Mouse (Mus musculus): ENCODE results near the gene Ccdc74a. TPM values are rescaled to one million over a fixed set of nuclear protein-coding genes. Genes with fewer than 3 reads are reported as not detected.
A peak's percentile ranks its signal among the peaks of the same experiment; 100 is the strongest.

The Ccdc74a gene
- polyA plus RNA-seq, 1 experiment from 2014 or later = 14.0 TPM

DNA sequence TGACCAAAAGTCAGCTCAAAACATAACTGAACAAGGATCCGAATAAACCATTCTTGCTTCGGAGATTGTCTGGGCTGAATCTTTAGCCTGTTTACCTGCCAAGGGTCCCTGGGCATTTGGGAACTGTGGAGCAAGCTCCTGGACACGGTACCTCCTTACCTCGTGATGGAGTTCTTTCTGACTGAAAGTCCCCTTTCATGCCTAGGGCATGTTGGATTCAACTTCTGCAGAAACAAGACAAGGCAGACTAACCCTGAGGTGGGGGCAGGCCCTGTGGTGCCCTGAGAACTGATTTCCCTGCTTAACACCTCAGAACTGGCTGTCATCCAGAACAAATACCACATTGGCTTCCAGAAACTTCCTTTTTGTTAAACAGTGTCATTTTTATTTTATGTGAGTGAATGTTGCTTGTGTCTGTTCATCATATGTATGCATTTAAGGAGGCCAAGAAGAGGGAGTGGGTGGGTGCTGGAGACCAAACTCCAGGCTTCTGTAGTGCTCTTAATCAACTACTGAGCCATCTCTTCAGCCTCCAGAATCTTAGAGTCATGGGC, 2.8 kb upstream of the Ccdc74a start:
- no peaks in the 10 kb centered on the region for H3K9me3 ChIP-seq (replicated peaks)
- H3K9ac ChIP-seq (replicated peaks) = no peak overlapping the region
- ATAC-seq (ENCODE audit: low FRiP score) = no peak
- no peak overlapping the region for H3K27ac ChIP-seq (replicated peaks)
- H3K36me3 ChIP-seq = peaks cover 53% of the 10 kb centered on the region
- peaks cover 17% of the 10 kb centered on the region for H3K4me1 ChIP-seq
- H3K4me3 ChIP-seq (replicated peaks) = no peak overlapping the region
- H3K27me3 ChIP-seq (replicated peaks) = no peaks in the 10 kb centered on the region
- no peak overlapping the region for H3K4me2 ChIP-seq
- 93% methylated on average over 4 of the region's 4 CpGs for WGBS

DNA sequence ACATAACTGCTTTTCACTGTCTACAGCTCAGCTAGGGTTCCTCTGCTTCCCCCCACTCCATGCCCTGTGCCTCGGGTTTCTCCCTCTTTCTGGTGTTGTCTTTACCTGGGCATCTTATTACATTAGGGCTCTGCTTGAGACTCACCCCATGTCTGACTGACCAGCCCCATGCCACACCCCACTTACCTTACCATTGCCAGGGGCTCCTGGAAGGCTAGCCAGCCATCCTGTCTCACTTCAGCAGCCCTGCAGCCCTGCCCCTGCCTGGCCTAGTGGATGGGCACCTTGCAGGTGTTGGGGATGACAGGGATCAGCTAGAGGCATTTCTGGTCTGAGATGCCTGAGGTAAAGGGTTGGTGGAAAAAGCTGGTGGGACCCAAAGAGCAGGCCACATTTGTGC, 886 bp downstream of the Ccdc74a start:
- no peaks in the 10 kb centered on the region for H3K9me3 ChIP-seq (replicated peaks)
- peak overlapping the region; percentile 72 for H3K4me3 ChIP-seq (replicated peaks)
- H3K4me2 ChIP-seq = peak overlapping the region; percentile 87
- peak overlapping the region; percentile 70; the same call in 1 of the 2 replicates for H3K9ac ChIP-seq (replicated peaks)
- WGBS = 21% methylated on average over 1 of the region's 1 CpGs
- peak; percentile 16; the same call in 1 of the 2 replicates for ATAC-seq (ENCODE audit: low FRiP score)
- H3K27me3 ChIP-seq (replicated peaks) = no peaks in the 10 kb centered on the region
- H3K4me1 ChIP-seq = peaks cover 17% of the 10 kb centered on the region
- H3K36me3 ChIP-seq = peaks cover 44% of the 10 kb centered on the region
- no peak overlapping the region for H3K27ac ChIP-seq (replicated peaks)

DNA sequence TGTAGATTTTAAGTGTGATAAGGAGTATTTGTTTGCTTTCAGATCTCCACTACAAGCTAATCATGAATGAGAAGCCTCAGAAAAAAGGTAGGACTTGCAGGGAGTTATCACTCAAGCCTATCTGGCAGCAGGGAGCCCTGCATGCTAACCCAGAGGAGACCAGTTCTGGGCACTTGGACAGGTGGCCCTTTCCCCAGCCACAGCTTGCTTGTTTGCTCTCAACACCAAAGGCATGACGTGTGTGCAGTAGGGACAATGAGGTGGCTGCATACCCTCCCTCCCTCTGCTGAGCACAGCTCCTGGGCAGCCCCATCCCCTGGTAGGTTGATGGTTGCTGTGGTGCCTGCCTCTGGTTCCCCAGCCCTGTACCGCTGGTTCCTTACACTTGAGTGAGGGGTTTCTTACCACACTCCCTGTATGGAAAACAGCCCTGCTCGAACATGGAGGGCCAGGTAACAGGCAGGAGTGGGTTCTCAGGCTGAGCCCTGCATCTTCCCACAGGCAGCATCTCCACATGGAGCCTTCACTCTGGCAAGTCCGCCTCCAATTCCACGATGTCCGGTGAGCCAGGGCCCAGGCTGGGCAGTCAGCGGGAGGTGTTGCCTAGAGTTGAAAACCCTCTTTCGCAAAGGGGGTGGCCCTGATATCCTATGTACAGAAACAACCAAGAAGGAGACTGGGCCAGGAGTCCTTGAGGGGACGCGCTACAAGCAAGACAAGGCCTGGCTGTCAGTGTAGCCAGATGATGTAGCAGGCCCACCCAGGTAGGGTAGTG, 1.5 kb downstream of the Ccdc74a start:
- Histone ChIP-seq H3K9ac (replicated peaks) (peak overlapping the region; percentile 70; the same call in 1 of the 2 replicates), H3K27ac (replicated peaks) (no peak overlapping the region), H3K9me3 (replicated peaks) (no peaks in the 10 kb centered on the region), H3K27me3 (replicated peaks) (no peaks in the 10 kb centered on the region), H3K4me2 (peak overlapping the region; percentile 87), H3K36me3 (peaks cover 44% of the 10 kb centered on the region), H3K4me3 (replicated peaks) (no peak overlapping the region), H3K4me1 (peaks cover 17% of the 10 kb centered on the region)
- ATAC-seq (ENCODE audit: low FRiP score) = no peak
- 87% methylated on average over 10 of the region's 10 CpGs for WGBS

DNA sequence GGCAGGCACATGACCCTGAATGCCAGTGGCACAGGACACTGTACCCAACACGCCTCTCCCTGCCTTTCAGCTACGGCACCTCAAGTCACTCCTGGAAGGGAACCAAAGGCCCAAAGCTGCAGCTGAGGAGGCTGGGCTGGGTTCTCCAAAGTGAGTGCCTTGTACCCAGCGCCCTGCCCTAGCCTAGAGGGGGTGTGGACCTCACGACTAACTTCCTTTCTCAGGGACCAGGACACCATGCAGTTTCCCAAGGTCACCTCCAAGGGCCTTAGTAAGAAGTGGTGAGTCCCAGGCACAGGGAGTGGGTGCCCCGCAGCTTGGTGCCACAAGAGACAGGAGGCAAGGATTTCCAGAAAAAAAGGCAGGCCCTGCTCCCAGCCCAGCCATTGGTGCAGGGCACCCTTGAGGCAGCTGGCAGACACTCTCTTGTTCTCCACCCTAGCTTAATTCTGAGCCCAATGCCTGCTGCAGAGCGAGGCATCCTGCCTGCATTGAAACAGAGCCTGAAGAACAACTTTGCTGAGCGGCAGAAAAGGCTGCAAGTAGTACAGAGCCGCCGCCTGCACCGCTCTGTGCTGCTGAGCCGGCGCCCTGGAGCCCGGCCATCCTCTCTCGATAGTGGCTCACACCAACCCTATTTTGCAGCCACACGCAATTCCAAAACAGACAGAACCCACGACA, 3.8 kb downstream of the Ccdc74a start:
- no peak overlapping the region for H3K4me3 ChIP-seq (replicated peaks)
- H3K4me2 ChIP-seq = no peak overlapping the region
- H3K27me3 ChIP-seq (replicated peaks) = no peaks in the 10 kb centered on the region
- H3K4me1 ChIP-seq = peaks cover 17% of the 10 kb centered on the region
- H3K27ac ChIP-seq (replicated peaks) = no peak overlapping the region
- H3K9me3 ChIP-seq (replicated peaks) = no peaks in the 10 kb centered on the region
- WGBS = 87% methylated on average over 16 of the region's 16 CpGs
- ATAC-seq (ENCODE audit: low FRiP score) = no peak
- H3K9ac ChIP-seq (replicated peaks) = no peak overlapping the region
- peaks cover 54% of the 10 kb centered on the region for H3K36me3 ChIP-seq

DNA sequence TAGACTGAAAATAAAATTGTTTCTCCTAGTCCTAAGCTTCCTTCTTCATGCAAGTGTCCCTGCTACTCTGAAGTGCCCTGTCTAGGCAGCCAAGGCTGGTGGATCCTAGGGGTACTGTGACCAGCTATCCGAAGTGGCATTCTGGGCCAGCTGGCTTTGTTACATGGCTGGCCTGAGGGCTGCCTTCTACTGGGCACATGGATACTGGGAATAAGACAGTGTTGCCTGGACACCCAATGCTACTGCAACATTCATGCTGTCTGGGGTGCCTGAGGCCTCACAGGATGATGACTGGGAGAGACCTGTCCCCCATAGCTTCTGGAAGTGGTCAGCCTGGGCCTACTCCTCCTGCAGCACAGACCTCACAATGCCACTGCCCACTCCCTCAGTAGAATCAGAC, 4.4 kb downstream of the Ccdc74a start:
- Histone ChIP-seq H3K9me3 (replicated peaks) (no peaks in the 10 kb centered on the region), H3K4me2 (no peak overlapping the region), H3K36me3 (peaks cover 60% of the 10 kb centered on the region), H3K4me1 (peaks cover 17% of the 10 kb centered on the region), H3K27ac (replicated peaks) (no peak overlapping the region), H3K9ac (replicated peaks) (no peak overlapping the region), H3K27me3 (replicated peaks) (no peaks in the 10 kb centered on the region), H3K4me3 (replicated peaks) (no peak overlapping the region)
- WGBS = 91% methylated on average over 1 of the region's 1 CpGs
- no peak for ATAC-seq (ENCODE audit: low FRiP score)

DNA sequence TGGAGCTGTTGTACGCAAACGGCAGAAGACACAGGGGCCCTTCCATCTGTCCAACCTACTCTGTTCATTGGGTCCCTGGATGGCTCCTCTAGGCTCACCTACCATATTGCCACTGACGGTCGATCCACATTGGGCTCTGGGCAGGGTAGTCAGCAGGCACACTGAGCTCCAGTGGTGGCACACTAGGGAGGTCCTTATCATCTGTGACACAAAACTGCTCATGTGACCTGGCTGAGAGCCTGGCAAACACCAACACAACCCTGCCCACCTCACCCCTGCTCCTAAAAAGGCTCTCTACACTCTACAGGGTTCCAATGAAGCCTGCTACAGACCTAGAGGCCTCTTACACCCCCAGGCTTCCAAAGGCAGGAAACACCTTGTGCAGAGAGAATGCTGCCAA, 6.3 kb downstream of the Ccdc74a start:
- Histone ChIP-seq H3K27me3 (replicated peaks) (no peaks in the 10 kb centered on the region), H3K4me3 (replicated peaks) (no peak overlapping the region), H3K4me2 (no peak overlapping the region), H3K27ac (replicated peaks) (no peak overlapping the region), H3K9ac (replicated peaks) (no peak overlapping the region), H3K4me1 (peaks cover 2% of the 10 kb centered on the region; the same call in 1 of the 2 replicates), H3K9me3 (replicated peaks) (no peaks in the 10 kb centered on the region), H3K36me3 (peaks cover 73% of the 10 kb centered on the region)
- 95% methylated on average over 4 of the region's 4 CpGs for WGBS
- ATAC-seq (ENCODE audit: low FRiP score) = no peak

DNA sequence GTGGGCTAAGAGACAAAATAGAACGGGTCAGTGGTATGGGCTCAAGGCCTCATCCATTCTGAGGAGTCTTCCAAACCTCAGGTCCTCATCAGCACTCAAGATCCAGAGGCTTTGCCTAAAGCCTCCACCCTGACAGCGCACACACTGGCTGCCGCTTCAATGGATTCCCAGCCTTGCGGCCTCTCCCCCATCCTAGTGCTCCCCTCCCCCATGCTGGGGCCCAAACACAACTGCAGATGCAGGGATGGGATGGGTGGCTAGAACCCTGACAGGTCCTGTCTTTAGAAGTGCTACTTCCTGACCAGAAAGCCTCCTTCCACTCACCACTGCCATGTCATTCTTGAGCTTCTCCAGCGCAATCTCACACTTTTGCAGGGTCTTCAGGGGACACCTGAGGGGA, 7.3 kb downstream of the Ccdc74a start:
- WGBS = 95% methylated on average over 5 of the region's 5 CpGs

DNA sequence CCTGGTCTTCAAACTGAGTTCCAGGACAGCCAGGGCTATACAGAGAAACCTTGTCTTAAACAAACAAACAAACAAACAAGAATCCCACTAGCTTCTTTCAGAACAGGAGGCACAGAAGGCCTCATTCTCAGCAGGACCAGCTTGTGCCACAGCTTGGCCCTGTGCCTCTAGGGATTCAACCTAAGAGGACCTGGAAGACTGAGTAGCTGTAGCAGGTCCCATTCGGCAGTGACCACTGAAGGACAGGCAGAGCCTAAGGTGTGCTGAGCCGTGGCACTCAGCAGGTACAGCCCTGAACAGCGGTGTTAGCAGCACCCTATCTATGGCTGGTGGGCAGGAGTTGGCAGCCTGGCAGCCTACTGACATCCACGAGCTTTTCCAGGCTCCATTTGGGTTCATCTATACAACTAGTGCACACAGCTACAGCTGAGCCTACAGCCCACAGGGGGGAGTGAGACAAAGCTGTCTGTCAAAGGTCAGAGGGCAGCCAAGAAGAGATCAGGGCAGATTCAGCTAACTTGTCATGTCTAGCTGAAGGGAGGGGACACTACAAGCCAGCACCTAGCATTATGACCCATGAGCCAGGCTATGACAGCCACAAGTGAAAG, 8.0 kb downstream of the Ccdc74a start:
- Histone ChIP-seq H3K9me3 (replicated peaks) (no peaks in the 10 kb centered on the region), H3K27ac (replicated peaks) (no peak overlapping the region), H3K9ac (replicated peaks) (no peak overlapping the region), H3K36me3 (peaks cover 83% of the 10 kb centered on the region), H3K4me2 (no peak overlapping the region), H3K27me3 (replicated peaks) (no peaks in the 10 kb centered on the region), H3K4me1 (no peaks in the 10 kb centered on the region), H3K4me3 (replicated peaks) (no peak overlapping the region)
- 96% methylated on average over 4 of the region's 4 CpGs for WGBS
- ATAC-seq (ENCODE audit: low FRiP score) = no peak

More for the DNA sequence above, 7.3 kb downstream of the Ccdc74a start:
- no peak overlapping the region for H3K4me3 ChIP-seq (replicated peaks)
- H3K9me3 ChIP-seq (replicated peaks) = no peaks in the 10 kb centered on the region
- H3K4me2 ChIP-seq = no peak overlapping the region
- no peaks in the 10 kb centered on the region for H3K4me1 ChIP-seq
- no peaks in the 10 kb centered on the region for H3K27me3 ChIP-seq (replicated peaks)
- H3K27ac ChIP-seq (replicated peaks) = no peak overlapping the region
- no peak overlapping the region for H3K9ac ChIP-seq (replicated peaks)
- ATAC-seq (ENCODE audit: low FRiP score) = no peak
- H3K36me3 ChIP-seq = peaks cover 81% of the 10 kb centered on the region

DNA sequence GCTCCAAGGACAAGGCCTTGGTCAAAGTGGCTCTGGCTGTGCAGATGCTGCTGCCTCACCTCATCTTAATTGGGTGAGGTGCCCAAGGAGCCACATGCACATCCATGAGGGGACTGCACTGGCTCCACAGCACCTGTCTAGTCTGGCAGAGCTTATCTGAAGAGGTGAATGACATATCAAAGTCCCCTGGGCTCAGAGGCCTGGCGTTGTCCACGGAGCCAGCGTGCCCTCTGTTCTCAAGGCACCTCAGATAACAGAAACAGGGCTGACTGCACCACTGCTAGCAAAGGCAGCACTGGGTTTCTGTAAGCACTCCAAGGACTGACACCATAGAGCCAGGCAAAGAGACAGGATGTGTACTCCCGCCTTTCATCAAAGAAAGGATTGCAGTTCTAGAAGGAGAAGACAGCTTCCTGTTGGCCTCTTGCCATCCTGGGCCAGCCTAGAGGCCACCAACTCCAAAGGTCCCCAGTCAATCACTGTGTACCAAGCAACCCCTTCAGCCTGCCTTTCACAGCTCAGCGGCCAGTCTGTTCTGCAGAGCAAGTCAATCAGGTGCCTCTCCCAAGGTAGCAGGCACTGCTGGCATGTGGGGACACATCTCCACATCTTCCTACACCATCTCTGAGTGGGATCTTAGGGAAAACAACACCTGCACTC, 10.1 kb downstream of the Ccdc74a start:
- no peaks in the 10 kb centered on the region for H3K4me1 ChIP-seq
- H3K9ac ChIP-seq (replicated peaks) = no peak overlapping the region
- H3K36me3 ChIP-seq = peaks cover 79% of the 10 kb centered on the region
- no peak overlapping the region for H3K27ac ChIP-seq (replicated peaks)
- ATAC-seq (ENCODE audit: low FRiP score) = no peak
- H3K4me3 ChIP-seq (replicated peaks) = no peak overlapping the region
- no peaks in the 10 kb centered on the region for H3K9me3 ChIP-seq (replicated peaks)
- H3K4me2 ChIP-seq = no peak overlapping the region
- H3K27me3 ChIP-seq (replicated peaks) = no peaks in the 10 kb centered on the region
- 94% methylated on average over 5 of the region's 5 CpGs for WGBS

DNA sequence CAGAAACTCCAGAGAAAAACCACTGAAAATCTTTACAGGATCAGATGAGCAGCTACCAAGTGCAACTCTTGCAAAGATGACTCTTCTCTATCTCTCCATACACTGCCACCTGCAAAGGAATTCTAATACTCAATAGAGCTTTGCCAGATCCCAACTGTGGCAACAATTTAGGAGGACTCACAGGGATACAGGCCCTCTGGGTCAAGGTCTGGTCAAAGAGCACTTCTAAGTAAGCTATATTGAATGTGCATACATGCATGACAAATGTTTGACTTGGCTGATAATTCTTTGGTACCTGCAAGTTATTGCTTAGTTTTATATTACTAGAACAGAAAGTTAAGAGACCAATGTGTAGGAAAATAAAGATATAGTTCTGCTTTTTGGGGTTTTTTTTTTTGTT, 19.3 kb downstream of the Ccdc74a start:
- H3K36me3 ChIP-seq = peaks cover 57% of the 10 kb centered on the region
- no peaks in the 10 kb centered on the region for H3K9me3 ChIP-seq (replicated peaks)
- no peak overlapping the region for H3K4me3 ChIP-seq (replicated peaks)
- ATAC-seq (ENCODE audit: low FRiP score) = no peak
- no peak overlapping the region for H3K9ac ChIP-seq (replicated peaks)
- no peaks in the 10 kb centered on the region for H3K27me3 ChIP-seq (replicated peaks)
- no peak overlapping the region for H3K27ac ChIP-seq (replicated peaks)
- no peaks in the 10 kb centered on the region for H3K4me1 ChIP-seq
- no peak overlapping the region for H3K4me2 ChIP-seq

DNA sequence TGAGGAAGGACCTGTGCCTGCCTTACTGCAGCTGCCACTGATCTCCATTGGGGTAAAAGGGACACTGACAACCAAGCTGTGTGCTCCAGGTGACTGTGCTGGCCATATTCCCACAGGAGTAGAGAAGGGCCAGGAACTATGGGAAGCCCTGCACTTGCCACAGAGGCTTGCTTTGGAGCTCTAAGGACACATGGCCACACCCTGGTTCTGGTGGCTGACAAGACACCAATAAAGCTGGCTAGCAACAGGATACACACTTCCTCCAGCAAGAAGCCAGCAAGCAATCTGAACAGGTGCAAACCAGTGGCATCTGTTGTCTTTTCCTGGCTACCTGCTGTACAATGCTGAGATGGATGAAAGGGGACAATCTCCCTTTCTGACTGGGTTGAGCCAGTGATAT, 23.6 kb downstream of the Ccdc74a start:
- no peak overlapping the region for H3K4me2 ChIP-seq
- H3K36me3 ChIP-seq = peaks cover 73% of the 10 kb centered on the region
- H3K4me3 ChIP-seq (replicated peaks) = no peak overlapping the region
- no peaks in the 10 kb centered on the region for H3K4me1 ChIP-seq
- H3K27ac ChIP-seq (replicated peaks) = no peak overlapping the region
- no peaks in the 10 kb centered on the region for H3K27me3 ChIP-seq (replicated peaks)
- H3K9me3 ChIP-seq (replicated peaks) = no peaks in the 10 kb centered on the region
- ATAC-seq (ENCODE audit: low FRiP score) = no peak
- H3K9ac ChIP-seq (replicated peaks) = no peak overlapping the region
